Mouse (Mus musculus) stomach, postnatal 0 days (tissue): Measurements from ENCODE around the gene Pisd.
"Not testable (repeated sequence)": the region's sequence is repeated elsewhere in the genome, so short reads cannot be mapped to it uniquely, and the experiment has no call there.

Source experiments
- CTCF ChIP-seq: IDR thresholded peaks from 2 replicates; pipeline ENCODE4 v1.5.1; 2016; ENCODE audit warnings: antibody characterized with exemption, low read depth, mild to moderate bottlenecking, moderate library complexity
- EP300 ChIP-seq: optimal IDR thresholded peaks from 2 replicates; pipeline ENCODE3; 2016; ENCODE audit warnings: antibody characterized with exemption

DNA sequence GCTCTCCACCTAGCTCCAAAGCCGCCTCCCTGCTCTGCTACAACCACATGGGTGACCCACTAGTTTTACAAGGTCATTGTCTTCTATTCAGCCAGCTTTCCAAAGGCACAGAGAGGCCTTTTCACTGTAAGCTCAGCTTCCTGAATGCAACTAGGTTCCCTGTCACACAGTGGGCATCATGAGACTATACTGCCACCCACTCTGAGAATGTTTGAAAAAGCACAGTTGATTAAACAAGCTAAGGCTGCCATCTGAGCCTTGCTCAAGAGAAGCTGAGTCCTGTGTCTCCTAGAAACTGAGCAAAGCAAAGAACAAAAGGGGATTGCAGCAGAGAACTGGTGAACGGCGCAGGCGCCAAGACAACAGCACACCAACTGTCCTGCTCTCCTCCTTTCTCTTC, 44.1 kb downstream of the Pisd start:
- TF ChIP-seq EP300, CTCF: not testable (repeated sequence)
